Mouse (Mus musculus) ES-E14 (cell line): ENCODE data around the gene Arfgap2. TPM values are rescaled to one million over a fixed set of nuclear protein-coding genes. Genes with fewer than 3 reads are reported as not detected.

Experiments
- DNase-seq: peaks from one replicate; pipeline ENCODE4 v3.0.0-alpha.2; 2013; ENCODE audit warnings: low read depth, low spot score
- H3K27ac ChIP-seq: 2 replicates; pipeline ENCODE4 v1.5.1; 2012; ENCODE audit warnings: low read depth, mild to moderate bottlenecking, low read length, moderate library complexity, mixed read lengths; ENCODE audit not compliant: poor library complexity, insufficient read depth, severe bottlenecking
- H3K36me3 ChIP-seq: 2 replicates; pipeline ENCODE4 v1.6.1; 2012; ENCODE audit warnings: mild to moderate bottlenecking, low read length, moderate library complexity, mixed read lengths; ENCODE audit not compliant: control insufficient read depth, poor library complexity, insufficient read depth, severe bottlenecking
- H3K4me1 ChIP-seq, 2 experiments: fragments of 150-350 bp in 1 of 2; sonication (generic) in 1 of 2; 2 replicates each; pipeline ENCODE4 v1.6.1; 2012; ENCODE audit warnings: low read length in 2 of 2, mild to moderate bottlenecking in 1 of 2, mixed read lengths in 1 of 2; ENCODE audit not compliant: control insufficient read depth in 2 of 2, insufficient read depth in 2 of 2, poor library complexity in 1 of 2
- H3K4me3 ChIP-seq, 2 experiments: fragments of 150-350 bp in 1 of 2; sonication (generic) in 1 of 2; 2 replicates each; pipeline ENCODE4 v1.5.1; 2012; ENCODE audit warnings: low read length in 2 of 2, low read depth in 1 of 2, mild to moderate bottlenecking in 1 of 2, mixed read lengths in 1 of 2; ENCODE audit not compliant: insufficient read depth in 1 of 2, poor library complexity in 1 of 2, severe bottlenecking in 1 of 2
- H3K9ac ChIP-seq: 2 replicates; pipeline ENCODE4 v1.6.1; 2012; ENCODE audit warnings: low read depth, mild to moderate bottlenecking, low read length, mixed read lengths; ENCODE audit not compliant: poor library complexity, insufficient read depth, severe bottlenecking
- H3K9me3 ChIP-seq: fragments of 150-350 bp; sonication (generic); 2 replicates; pipeline ENCODE4 v1.6.1; 2012; ENCODE audit warnings: low read depth, mild to moderate bottlenecking, low read length; ENCODE audit not compliant: control insufficient read depth, insufficient read depth
- CHD2 ChIP-seq: IDR thresholded peaks from 2 replicates; pipeline ENCODE4 v1.6.1; 2014; ENCODE audit warnings: mild to moderate bottlenecking, low read depth, low read length, inconsistent platforms
- HCFC1 ChIP-seq: IDR thresholded peaks from 2 replicates; pipeline ENCODE4 v1.6.1; 2012; ENCODE audit warnings: low read length, inconsistent platforms, borderline replicate concordance; ENCODE audit not compliant: insufficient read depth
- MAFK ChIP-seq: IDR thresholded peaks from 2 replicates; pipeline ENCODE4 v1.6.1; 2014; ENCODE audit warnings: mild to moderate bottlenecking, low read depth, low read length, inconsistent platforms; ENCODE audit not compliant: insufficient read depth
- ZC3H11A ChIP-seq: IDR thresholded peaks from 2 replicates; pipeline ENCODE4 v1.6.1; 2012; ENCODE audit warnings: low read depth, mild to moderate bottlenecking, inconsistent platforms, low read length, borderline replicate concordance
- ZNF384 ChIP-seq: IDR thresholded peaks from 2 replicates; pipeline ENCODE4 v1.6.1; 2012; ENCODE audit warnings: low read depth, low read length, inconsistent platforms
- in situ Hi-C, 2 experiments: fragments of 600-800 bp; cut with MboI; formaldehyde crosslinking; loops; one replicate each; pipeline ENCODE4 v1.15.1; 2025; ENCODE audit warnings: low sequenced_read_pairs in 2 of 2, inconsistent platforms in 1 of 2; ENCODE audit not compliant: unreplicated experiment in 2 of 2
- total RNA-seq: library from RNA; depleted of rRNA; stranded (reverse); fragments of 300-350 nt; gene quantifications from 2 replicates; pipeline ENCODE4 v1.2.3, GENCODE M21; 2012; rRNA removed

Arfgap2 gene
- total RNA-seq, 1 experiment = 40.7 TPM

GRCm38 (mm10) chr2:91322490-91322889 is 57.7 kb downstream of the Arfgap2 start:
- no peak for DNase-seq
- Histone ChIP-seq H3K36me3 (no peaks in the 10 kb centered on the region), H3K9ac (no peak overlapping the region), H3K9me3 (no peaks in the 10 kb centered on the region), H3K4me1 (no peaks in the 10 kb centered on the region), H3K4me3 (no peak overlapping the region), H3K27ac (no peak overlapping the region)
- TF ChIP-seq ZNF384 = no peak
- TF ChIP-seq ZC3H11A = no peak
- no peak for TF ChIP-seq MAFK
- TF ChIP-seq CHD2 = no peak
- no peak for TF ChIP-seq HCFC1
- in situ Hi-C loops = no loop called here

- in situ Hi-C loops = no loop called here
- H3K4me1 ChIP-seq = no peaks in the 10 kb centered on the region
- TF ChIP-seq CHD2 (no peak), ZNF384 (no peak), HCFC1 (no peak), MAFK (no peak), ZC3H11A (no peak)
- no peak overlapping the region for H3K27ac ChIP-seq
- no peaks in the 10 kb centered on the region for H3K36me3 ChIP-seq
- H3K9ac ChIP-seq = no peak overlapping the region
- H3K4me3 ChIP-seq = no peak overlapping the region
- H3K9me3 ChIP-seq = no peaks in the 10 kb centered on the region
- DNase-seq = no peak
These were observed 59.6 kb downstream of the Arfgap2 start for GRCm38 (mm10) chr2:91324346-91324745.

- H3K4me1 ChIP-seq = no peaks in the 10 kb centered on the region
- DNase-seq = no peak
These were observed 60.1 kb downstream of the Arfgap2 start for GRCm38 (mm10) chr2:91324761-91325421.

More at GRCm38 (mm10) chr2:91324761-91325421, 60.1 kb downstream of the Arfgap2 start:
- Histone ChIP-seq H3K9me3 (no peaks in the 10 kb centered on the region), H3K27ac (no peak overlapping the region), H3K9ac (no peak overlapping the region), H3K36me3 (no peaks in the 10 kb centered on the region), H3K4me3 (no peak overlapping the region)
- TF ChIP-seq CHD2 = no peak
- no peak for TF ChIP-seq ZC3H11A
- TF ChIP-seq HCFC1 = no peak
- no peak for TF ChIP-seq ZNF384
- TF ChIP-seq MAFK = no peak
- in situ Hi-C loops = no loop called here

Other genes with a start within 250 kb of the Arfgap2 start
- gene Rapsn, start 229.4 kb upstream of the Arfgap2 start, total RNA-seq = 1.1 and 2.4 TPM in 2 replicates
- gene Psmc3, start 211.0 kb upstream of the Arfgap2 start, total RNA-seq = 226 and 262 TPM in 2 replicates
- gene Slc39a13, start 194.6 kb upstream of the Arfgap2 start, total RNA-seq = 18.3 and 20.1 TPM in 2 replicates
- gene Spi1, start 182.6 kb upstream of the Arfgap2 start, total RNA-seq = 0.31 and 0.32 TPM in 2 replicates
- 0.62 and 0.90 TPM in 2 replicates for gene Mybpc3, start 146.8 kb upstream of the Arfgap2 start, total RNA-seq
- gene Madd, start 81.1 kb upstream of the Arfgap2 start, total RNA-seq = 6.7 and 7.8 TPM in 2 replicates
- gene Nr1h3, start 62.1 kb upstream of the Arfgap2 start, total RNA-seq = 0.90 and 1.4 TPM in 2 replicates
- gene Acp2, start 62.1 kb upstream of the Arfgap2 start, total RNA-seq = 12.9 and 19.6 TPM in 2 replicates
- 10.4 and 11.0 TPM in 2 replicates for gene Ddb2, start 28.0 kb upstream of the Arfgap2 start, total RNA-seq
- 11.1 and 18.4 TPM in 2 replicates for gene Pacsin3, start 9.0 kb upstream of the Arfgap2 start, total RNA-seq
- gene 1110051M20Rik, start 179.7 kb downstream of the Arfgap2 start, total RNA-seq = 10.3 and 12.4 TPM in 2 replicates
- gene Lrp4, start 192.5 kb downstream of the Arfgap2 start, total RNA-seq = 14.2 and 23.4 TPM in 2 replicates